Mouse (Mus musculus): Measurements from ENCODE around the gene Acot8.

DNA sequence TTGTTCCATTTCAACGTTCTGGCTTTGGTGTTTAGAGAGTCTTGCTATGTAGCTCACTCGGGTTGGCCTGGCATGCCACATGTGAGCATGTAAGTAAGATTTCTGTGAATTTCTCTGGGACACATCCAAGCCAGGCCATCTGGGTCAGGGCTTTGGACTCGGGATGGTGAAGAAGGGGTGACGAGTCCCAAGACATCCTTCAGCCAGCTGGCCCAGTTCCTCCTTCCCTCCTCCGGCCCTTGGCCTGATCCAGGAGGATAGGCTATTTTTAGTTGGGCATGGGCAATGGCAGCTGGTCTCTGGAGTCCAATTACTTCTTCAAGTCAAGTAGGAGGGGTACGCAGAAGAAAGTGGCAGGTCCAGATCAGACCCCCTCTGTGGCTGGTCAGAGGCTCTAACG, 25.9 kb downstream of the Acot8 start:
- TF ChIP-seq CTCF (IDR thresholded peaks at IDR 0.05; ENCODE audit: low read depth) = no peak
- TF ChIP-seq EP300 (IDR thresholded peaks at IDR 0.05; ENCODE audit: low read depth) = no peak

Measured in liver, postnatal 0 days (tissue).